Mouse (Mus musculus) left cerebral cortex, postnatal 25 days (tissue): ENCODE measurements at regions not wholly inside any gene's neighbourhood (a gene's known extent, or its start where the extent isn't known, plus 50 kb on each side); places are given as distances from the start of the nearest gene placed in this dataset.

Experiments used
- DNase-seq, 2 experiments: peaks; one replicate each; pipeline ENCODE4 v3.0.0; 2022; ENCODE audit warnings: low spot score in 2 of 2, mixed read lengths in 1 of 2
- intact Hi-C: fragments of 180-260 bp; cut with DNase I; formaldehyde crosslinking; loops from one replicate; pipeline ENCODE4 v1.15.1; 2025

- intact Hi-C loops, result no loop called here
- DNase-seq, result no peak
These were observed 205.9 kb upstream of the Grm7 start for GRCm38 (mm10) chr6:110439509-110439908.

GRCm38 (mm10) chr6:110463370-110463769 lies 182.0 kb upstream of the Grm7 start:
- intact Hi-C loops, result no loop called here
- no peak for DNase-seq

- DNase-seq, result peak in 1 of 2 experiments; percentile 2
- intact Hi-C loops, result no loop called here
These were observed 177.7 kb upstream of the Grm7 start for GRCm38 (mm10) chr6:110467661-110468060.

DNA sequence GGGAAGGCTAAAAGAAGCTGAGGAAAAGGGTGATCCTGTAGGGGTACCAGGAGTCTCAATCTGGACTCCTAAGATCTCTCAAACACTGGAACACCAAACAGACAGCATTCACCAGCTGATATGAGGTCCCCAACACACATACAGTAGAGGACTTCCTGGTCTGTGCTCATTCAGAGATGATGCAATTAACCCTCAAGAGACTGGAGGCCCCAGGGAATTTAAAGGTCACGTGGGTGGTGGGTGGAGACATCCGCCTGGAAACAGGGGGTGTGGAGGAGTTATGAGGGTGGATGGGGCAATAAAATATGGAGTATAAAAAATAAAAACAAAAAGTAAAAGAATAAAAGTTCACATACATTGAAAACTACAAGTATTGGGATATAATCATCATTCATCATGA lies 139.5 kb upstream of the Grm7 start:
- no peak for DNase-seq
- intact Hi-C loops, result no loop called here

GRCm38 (mm10) chr6:110510494-110510893 lies 134.9 kb upstream of the Grm7 start:
- no peak for DNase-seq
- intact Hi-C loops, result no loop called here

DNA sequence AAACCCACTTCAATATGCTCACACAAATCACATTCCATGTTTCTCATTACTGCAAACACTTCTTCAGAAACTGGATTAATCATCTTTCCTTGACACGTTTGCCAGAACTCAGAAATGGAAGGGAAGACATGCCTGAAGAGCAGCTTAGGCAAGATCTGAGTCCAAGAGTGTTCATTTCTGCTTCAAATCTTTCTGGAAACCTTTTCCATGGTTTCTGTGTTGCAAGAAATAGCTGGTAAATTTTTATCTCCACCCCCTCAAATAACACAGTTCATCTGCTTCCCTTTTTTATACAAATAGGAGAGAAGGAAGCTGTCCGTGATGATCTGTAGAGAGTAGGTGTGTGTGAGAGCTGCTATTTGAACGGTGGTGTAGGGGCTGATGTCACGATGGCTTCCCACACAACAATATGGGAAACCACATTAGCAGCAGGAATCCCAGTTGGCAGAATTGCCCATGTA lies 106.6 kb upstream of the Grm7 start:
- peak; percentile 63 to 95 for DNase-seq
- intact Hi-C loops, result loop anchor here (1.0 to 5.0 kb wide), 4 partner anchors 109 to 1386 kb away; partner anchors contain the start of gene Grm7

DNA sequence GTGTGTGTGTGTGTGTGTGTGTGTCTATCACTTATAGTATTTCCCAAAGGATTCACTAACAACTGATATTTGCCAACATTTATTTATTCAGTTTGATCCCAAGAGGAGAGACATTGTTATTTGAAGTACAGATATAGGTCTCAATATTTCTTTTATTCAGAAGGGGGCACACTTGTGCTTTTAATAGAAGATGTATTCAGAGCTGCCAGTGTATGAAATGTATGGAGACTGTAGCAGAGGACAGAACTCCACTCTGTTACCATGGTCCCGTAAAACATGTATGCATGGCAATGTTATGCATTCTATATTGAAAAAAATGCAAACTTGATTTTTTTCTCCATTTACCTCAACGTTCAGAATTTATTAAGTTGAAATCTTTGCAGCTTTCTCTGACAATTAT lies 99.8 kb upstream of the Grm7 start:
- peak in 1 of 2 experiments; percentile 6 for DNase-seq
- intact Hi-C loops, result loop anchor here (5.0 to 10.0 kb wide), 2 partner anchors 1549 to 1647 kb away; no protein-coding TSS in a partner anchor

- intact Hi-C loops, result no loop called here
- peak in 1 of 2 experiments; percentile 79 for DNase-seq
These were observed 90.5 kb upstream of the Grm7 start for GRCm38 (mm10) chr6:110554847-110555246.

DNA sequence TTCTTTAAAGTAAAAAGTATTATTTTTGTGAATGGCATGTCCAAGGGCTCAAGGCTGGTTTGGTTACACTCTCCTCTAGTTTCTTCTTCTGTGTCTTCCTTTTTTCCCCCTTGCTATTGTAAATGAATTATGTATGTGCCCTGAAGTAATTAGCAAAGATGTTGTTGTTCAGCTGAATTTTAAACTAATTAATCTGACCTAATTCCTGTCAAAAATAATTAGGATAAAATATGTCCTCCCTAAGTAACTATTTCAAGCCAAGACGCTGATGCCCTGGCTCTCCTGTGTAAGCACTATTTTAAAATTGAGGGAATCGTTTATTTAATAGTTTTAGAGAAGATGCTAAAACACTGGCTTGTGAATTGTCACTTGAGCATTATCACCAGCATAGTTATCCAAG lies 85.7 kb upstream of the Grm7 start:
- intact Hi-C loops, result no loop called here
- no peak for DNase-seq

GRCm38 (mm10) chr6:110560426-110560825 lies 85.0 kb upstream of the Grm7 start:
- no peak for DNase-seq
- intact Hi-C loops, result no loop called here

DNA sequence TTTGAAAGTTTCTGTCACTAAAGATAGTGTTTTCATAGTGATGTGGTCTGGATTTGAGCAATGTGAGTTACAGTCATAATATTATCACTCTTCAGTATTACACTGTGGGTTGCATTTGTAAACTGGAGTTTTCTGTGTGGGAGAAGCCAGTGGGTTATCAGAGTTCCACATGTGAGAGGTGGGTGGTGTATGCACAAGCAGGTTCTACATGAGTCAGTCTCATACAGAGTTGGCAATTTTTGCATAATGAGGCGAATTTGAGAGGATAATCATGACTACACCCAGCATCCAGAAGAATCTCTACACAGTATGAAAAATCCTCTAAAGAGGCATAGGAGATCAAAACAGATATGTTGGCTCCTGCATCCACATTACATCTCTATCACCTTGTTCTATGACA lies 68.2 kb upstream of the Grm7 start:
- intact Hi-C loops, result no loop called here
- DNase-seq, result peak in 1 of 2 experiments; percentile 57
